In genomic region chr5:12584886-12585285, GRCm38 (mm10) we compare ENCODE assay signal across 27 mouse cellular contexts.
A peak's percentile ranks its signal among the peaks of the same experiment; 100 is the strongest.
DNase-seq lines count a peak whose midpoint lies in the region; ATAC-seq lines count a peak whose summit lies in the region.
"Had no signal": no experiment of that assay in that cellular context is flagged by ENCODE, and none has a peak within 500 bp of the region (broad histone marks: within the 10 kb centered on the region; RNA-seq: fewer than 3 reads in every experiment).

No protein-coding gene starts in this region.

- H3K4me2 ChIP-seq in neural tube, embryonic 15.5 days: no peak overlapping the region
- H3K4me2 ChIP-seq in embryonic facial prominence, embryonic 11.5 days (ENCODE audit: low read depth, low read length): no peak overlapping the region
- H3K4me2 ChIP-seq: embryonic facial prominence, embryonic 13.5 days; forebrain, embryonic 13.5 days; heart, embryonic 11.5 days; hindbrain, embryonic 12.5 days; hindbrain, embryonic 15.5 days had no signal

- no peak overlapping the region for H3K9ac ChIP-seq in neural tube, embryonic 15.5 days (replicated peaks)
- H3K9ac ChIP-seq in embryonic facial prominence, embryonic 11.5 days (replicated peaks; ENCODE audit: low read length): no peak overlapping the region
- H3K9ac ChIP-seq: embryonic facial prominence, embryonic 13.5 days; forebrain, embryonic 13.5 days; forebrain, postnatal 0 days; hindbrain, embryonic 12.5 days; hindbrain, embryonic 15.5 days had no signal

- H3K4me3 ChIP-seq in neural tube, embryonic 15.5 days (replicated peaks): no peak overlapping the region
- H3K4me3 ChIP-seq in embryonic facial prominence, embryonic 11.5 days (ENCODE audit: low read depth, low read length): no peak overlapping the region
- H3K4me3 ChIP-seq: embryonic facial prominence, embryonic 13.5 days; erythroblast, embryonic 14.5 days; forebrain, embryonic 13.5 days; gastrocnemius, adult 2 months; hindbrain, embryonic 12.5 days; hindbrain, embryonic 15.5 days had no signal

- no peaks in the 10 kb centered on the region for H3K36me3 ChIP-seq in neural tube, embryonic 15.5 days
- H3K36me3 ChIP-seq in embryonic facial prominence, embryonic 11.5 days (replicated peaks; ENCODE audit: control insufficient read depth, insufficient read depth, low read depth, low read length): no peaks in the 10 kb centered on the region
- H3K36me3 ChIP-seq: G1E; hindbrain, embryonic 12.5 days; hindbrain, embryonic 15.5 days had no signal

- H3K27me3 ChIP-seq in neural tube, embryonic 15.5 days (replicated peaks): no peaks in the 10 kb centered on the region
- H3K27me3 ChIP-seq in embryonic facial prominence, embryonic 11.5 days (ENCODE audit: control insufficient read depth, insufficient read depth, low read length): no peaks in the 10 kb centered on the region
- H3K27me3 ChIP-seq: CH12.LX; embryonic facial prominence, embryonic 13.5 days; forebrain, embryonic 13.5 days; hindbrain, embryonic 12.5 days; hindbrain, embryonic 15.5 days; Patski had no signal

- DNase-seq in adrenal gland, adult 2 months: peak; percentile 7
- no peak for DNase-seq in adrenal gland, postnatal 14 days
- peak; percentile 31 for DNase-seq in neural tube, embryonic 10.5 days (ENCODE audit: extremely low spot score, low spot score)
- peak; percentile 63 for DNase-seq in embryonic facial prominence, embryonic 11.5 days (ENCODE audit: low spot score)
- DNase-seq in kidney, adult 8-10 months: no peak
- no peak for DNase-seq in right cerebral cortex, adult 2 months (ENCODE audit: low spot score in 2 of 2)
- no peak for DNase-seq in spleen, postnatal 14 days (ENCODE audit: low spot score in 2 of 2)
- DNase-seq: adrenal gland, postnatal 25 days; B cell, adult 2 months; cerebellum, adult 11-12 months; cerebellum, adult 8-10 months; cerebellum, postnatal 10 days; cerebellum, postnatal 36 days; forebrain, postnatal 0 days; gastrocnemius, adult 2 months; gastrocnemius, postnatal 14 days; heart, adult 11 months had no signal

- ATAC-seq in neural tube, embryonic 15.5 days (ENCODE audit: low FRiP score): no peak
- no peak for ATAC-seq in embryonic facial prominence, embryonic 11.5 days (replicated peaks; ENCODE audit: insufficient number of reproducible peaks, low FRiP score, low TSS enrichment, low read depth)
- ATAC-seq: forebrain, embryonic 13.5 days; forebrain, postnatal 0 days; Patski had no signal

- no peak overlapping the region for H3K27ac ChIP-seq in neural tube, embryonic 15.5 days (replicated peaks)
- no peak overlapping the region for H3K27ac ChIP-seq in embryonic facial prominence, embryonic 11.5 days (replicated peaks; ENCODE audit: low read depth, low read length)
- H3K27ac ChIP-seq: embryonic facial prominence, embryonic 13.5 days; forebrain, embryonic 13.5 days; gastrocnemius, adult 2 months; hindbrain, embryonic 12.5 days; hindbrain, embryonic 15.5 days had no signal

- 91% methylated on average over 9 of the region's 9 CpGs for WGBS in neural tube, embryonic 15.5 days
- 34% methylated on average over 9 of the region's 9 CpGs for WGBS in embryonic facial prominence, embryonic 11.5 days

- H3K4me1 ChIP-seq in neural tube, embryonic 15.5 days: 0 out of 2 replicates have a peak, but pooled peaks cover 3% of the 10 kb centered on the region
- no peaks in the 10 kb centered on the region for H3K4me1 ChIP-seq in embryonic facial prominence, embryonic 11.5 days (ENCODE audit: control insufficient read depth, insufficient read depth, low read length)
- H3K4me1 ChIP-seq: hindbrain, embryonic 12.5 days; hindbrain, embryonic 15.5 days had no signal

- H3K9me3 ChIP-seq in neural tube, embryonic 15.5 days (replicated peaks): no peaks in the 10 kb centered on the region
- H3K9me3 ChIP-seq in embryonic facial prominence, embryonic 11.5 days (replicated peaks; ENCODE audit: control insufficient read depth, low read length): no peaks in the 10 kb centered on the region
- H3K9me3 ChIP-seq: embryonic facial prominence, embryonic 13.5 days; forebrain, embryonic 13.5 days; G1E; hindbrain, embryonic 12.5 days; hindbrain, embryonic 15.5 days had no signal

Comparison
In these comparisons a context has a peak if more than half of its experiments do, and no peak if none do; other contexts are left out.
1. DNase-seq: peak in adrenal gland, adult 2 months (single experiment), neural tube, embryonic 10.5 days (single experiment) and embryonic facial prominence, embryonic 11.5 days (single experiment); none in adrenal gland, postnatal 14 days (single experiment), kidney, adult 8-10 months (0 of 2), right cerebral cortex, adult 2 months (0 of 2) and spleen, postnatal 14 days (0 of 2).